Mouse (Mus musculus) lung, embryonic 15.5 days (tissue): ENCODE results near the gene Mr1. TPM values are rescaled to one million over a fixed set of nuclear protein-coding genes. Genes with fewer than 3 reads are reported as not detected.

ENCODE experiments used
- polyA plus RNA-seq: library from polyadenylated mRNA; unstranded; fragments of >200 nt; fragmentation: Nextera tagmentation; extraction: Ambion mirVana; gene quantifications from 2 replicates; pipeline ENCODE4 v1.2.1, GENCODE M21; 2015

The Mr1 gene
- polyA plus RNA-seq, 1 experiment from 2014 or later: 12.1 TPM

Other genes with a start within 250 kb of the Mr1 start
- gene Ier5, start 47.2 kb downstream of the Mr1 start, polyA plus RNA-seq: 7.0 and 8.7 TPM in 2 replicates
- gene Stx6, start 11.9 kb upstream of the Mr1 start, polyA plus RNA-seq: 81.5 and 87.2 TPM in 2 replicates
- 4.0 and 4.2 TPM in 2 replicates for gene BC034090, start 97.6 kb upstream of the Mr1 start, polyA plus RNA-seq